Mouse (Mus musculus) megakaryocyte, adult 5-6 weeks (primary cell): ENCODE measurements at regions not wholly inside any gene's neighbourhood (a gene's known extent, or its start where the extent isn't known, plus 50 kb on each side); places are given as distances from the start of the nearest gene placed in this dataset.

Experiments
- ATAC-seq: 2 replicates; pipeline ENCODE4 v1.8.0; 2016; ENCODE audit warnings: mild to moderate bottlenecking, inconsistent platforms; ENCODE audit not compliant: poor library complexity, severe bottlenecking

DNA sequence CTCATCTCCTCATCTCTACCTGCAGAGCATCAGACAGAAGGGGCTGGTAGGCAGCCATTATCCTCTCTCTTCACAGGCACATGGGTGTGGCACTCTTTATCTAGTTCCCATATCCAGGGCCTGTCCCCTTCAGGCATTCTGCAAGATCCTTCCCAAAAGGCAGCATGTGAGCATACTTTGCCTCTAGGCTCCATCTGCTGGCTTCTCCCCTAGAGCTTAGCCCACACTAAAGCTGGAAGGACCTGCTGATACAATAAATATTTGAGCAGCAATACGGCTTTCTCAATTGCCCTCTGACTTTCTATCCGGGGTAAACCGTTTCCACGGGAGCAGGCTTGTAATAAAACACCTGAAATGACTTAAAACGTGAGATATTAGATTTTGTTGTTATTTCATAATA lies 78.4 kb upstream of the Mon1b start:
- no peak for ATAC-seq

DNA sequence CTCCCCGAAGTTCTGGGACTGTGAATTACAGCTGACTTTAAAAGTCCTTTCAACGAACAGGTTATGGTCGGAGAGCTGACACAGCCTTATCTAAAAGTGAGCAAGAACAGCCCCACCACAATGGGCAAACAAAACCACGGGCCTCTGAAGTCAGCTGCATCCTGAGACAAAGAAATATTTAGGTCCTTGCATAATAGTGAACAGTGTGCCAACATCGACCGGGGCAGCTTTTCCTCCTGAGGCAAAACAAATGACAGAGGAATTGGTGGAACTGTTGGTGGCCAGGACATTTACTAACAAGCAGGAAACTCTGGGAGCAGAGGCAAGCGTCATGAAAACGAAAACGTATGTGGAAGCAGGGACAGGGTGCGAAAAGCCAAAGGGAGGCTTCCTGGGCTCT lies 54.3 kb upstream of the Mon1b start:
- ATAC-seq: no peak

DNA sequence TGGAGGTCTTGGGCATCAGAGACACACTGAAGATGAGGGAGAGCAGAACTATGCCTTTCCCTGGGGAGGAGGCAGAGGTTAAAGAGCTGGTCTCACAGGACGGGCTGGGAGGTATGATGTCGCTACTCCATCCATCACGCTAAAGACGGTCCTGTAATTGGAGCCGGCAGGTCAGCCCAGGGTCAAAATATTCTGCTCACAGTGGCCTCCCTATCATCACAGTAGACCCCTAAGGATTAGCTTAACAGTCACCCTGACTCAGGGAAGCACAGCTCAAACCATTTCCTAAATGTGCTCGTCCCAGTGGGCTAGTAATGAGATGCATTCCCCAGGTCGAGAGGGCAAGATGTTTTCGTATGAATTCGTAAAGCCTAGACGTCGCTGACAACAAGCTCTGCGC lies 53.7 kb upstream of the Mon1b start:
- no peak for ATAC-seq

DNA sequence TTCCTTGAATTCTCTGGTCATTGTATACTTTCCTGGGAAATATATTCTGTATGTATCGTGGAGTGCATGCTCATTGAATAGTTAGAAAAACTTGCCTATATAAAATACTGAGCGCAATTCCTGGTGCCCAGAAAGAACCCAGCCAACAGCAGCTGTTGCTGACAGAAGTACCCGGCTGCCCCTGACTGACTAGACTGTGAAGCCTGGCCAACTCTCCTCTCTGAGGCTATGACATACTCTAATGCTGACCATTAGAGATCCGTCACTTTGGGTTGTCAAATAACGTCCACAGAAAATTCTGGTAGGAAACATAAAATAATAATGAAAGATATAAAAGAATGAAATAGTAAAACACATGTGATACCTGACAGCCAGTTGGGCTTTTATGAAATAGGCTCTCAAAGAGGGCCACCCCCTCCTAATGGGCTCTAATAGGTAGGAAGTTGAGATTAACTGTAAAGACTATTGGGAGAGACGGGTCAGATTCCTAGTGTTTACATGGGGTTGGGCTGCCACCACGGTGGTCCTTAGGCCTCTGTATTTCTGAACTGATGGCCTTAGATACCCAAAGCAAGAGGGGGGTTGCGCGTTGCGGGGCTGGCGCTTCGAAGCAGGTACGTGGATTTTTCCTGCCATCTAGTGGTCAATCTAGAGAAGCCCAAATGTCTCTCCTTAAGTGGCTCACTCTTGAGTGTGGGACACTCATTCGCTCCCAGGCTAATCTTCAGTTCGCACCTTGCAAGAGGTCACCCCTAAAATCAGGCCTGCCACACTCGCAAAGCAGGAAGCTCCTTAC lies 53.0 kb upstream of the Mon1b start:
- no peak for ATAC-seq

DNA sequence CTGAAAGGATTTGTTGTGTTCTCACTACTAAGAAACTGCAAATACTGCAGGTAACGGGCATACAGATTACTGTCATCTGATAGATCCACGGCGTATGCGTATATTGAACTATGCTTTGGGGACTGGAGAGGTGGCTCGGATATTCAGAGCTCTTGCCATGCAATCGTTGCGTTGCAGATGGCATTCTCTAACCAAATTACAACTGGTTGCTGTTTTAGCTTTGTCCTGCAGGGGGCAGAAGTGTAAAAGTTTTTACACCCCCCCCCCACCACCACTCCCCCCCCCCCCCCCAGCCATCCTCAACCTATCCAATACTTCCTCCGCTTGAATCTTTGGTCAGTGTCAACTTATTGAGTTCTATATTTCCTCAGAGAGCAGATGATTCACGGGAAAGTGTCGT lies 51.6 kb upstream of the Mon1b start:
- ATAC-seq: no peak
